Mouse (Mus musculus) embryo, embryonic 9.5 days (tissue): ENCODE data around the gene Accs.
A peak's percentile ranks its signal among the peaks of the same experiment; 100 is the strongest.

Experiments
- DNase-seq: peaks from one replicate; pipeline ENCODE4 v3.0.0-alpha.2; 2017; ENCODE audit errors: extremely low spot score

Accs gene

DNA sequence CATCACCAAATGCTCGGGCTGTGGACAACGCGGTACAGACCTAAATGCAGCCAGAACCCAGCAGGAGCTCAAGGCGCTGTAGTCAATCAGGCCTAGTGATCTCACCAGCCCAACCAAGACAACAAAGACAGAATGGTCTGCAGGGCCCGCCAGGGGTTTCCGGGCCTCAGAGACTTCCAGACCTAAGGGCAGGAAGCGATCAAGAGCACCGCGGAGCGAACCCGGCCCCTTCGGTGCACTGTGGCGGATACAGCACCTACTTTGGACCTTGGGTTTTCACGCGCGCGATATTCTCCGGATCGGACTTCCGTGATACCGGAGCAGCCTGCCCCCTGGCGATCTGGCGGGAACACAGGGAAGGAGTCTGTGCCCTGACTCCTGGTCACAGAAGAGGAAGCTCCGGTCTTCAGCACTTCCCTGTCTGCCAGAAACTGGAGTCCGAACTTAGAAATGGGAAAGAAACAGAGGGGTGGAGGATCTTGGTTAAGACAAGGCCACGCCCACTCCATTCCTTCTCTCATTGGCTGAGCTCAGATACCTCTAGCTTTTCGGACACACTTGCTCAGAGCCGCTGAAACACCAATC lies at the start of gene Accs:
Gene Accs (minus strand): TSS at position 439 of the 585 bp plus-strand sequence.
- peak; percentile 82 for DNase-seq

DNA sequence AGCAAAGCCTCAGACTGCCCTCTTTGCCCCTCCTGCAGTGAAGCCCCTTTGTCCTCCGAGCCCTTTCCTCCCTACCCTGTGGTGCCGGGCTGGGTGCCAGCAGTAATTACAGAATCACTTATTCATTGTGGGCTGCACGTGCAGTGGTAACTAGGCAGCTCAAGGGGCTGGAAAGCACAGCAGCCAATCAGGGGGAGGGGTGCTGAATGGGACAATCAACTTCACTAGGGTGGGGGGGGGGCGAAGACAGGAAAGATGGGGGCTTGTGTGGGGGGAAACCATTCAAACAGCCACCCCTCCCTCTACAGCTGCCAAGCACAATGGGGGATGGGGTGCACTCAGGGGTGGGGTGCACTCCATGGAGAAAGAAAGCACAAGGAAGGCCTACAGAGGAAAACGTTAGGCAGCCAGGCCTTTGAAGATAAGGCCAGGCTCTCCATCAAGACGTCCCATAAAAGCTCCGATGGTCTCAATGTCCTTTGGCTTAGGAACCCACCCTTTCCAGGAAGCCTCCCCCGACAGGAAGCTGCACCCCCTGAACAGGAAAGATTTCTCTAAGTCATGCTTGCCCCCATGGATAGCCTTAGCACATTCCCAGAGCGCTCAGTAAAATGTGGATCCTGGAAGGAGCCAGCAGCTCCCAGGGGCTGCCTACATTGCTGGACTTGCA lies 42.0 kb upstream of the Accs start:
- peak; percentile 27 for DNase-seq

DNA sequence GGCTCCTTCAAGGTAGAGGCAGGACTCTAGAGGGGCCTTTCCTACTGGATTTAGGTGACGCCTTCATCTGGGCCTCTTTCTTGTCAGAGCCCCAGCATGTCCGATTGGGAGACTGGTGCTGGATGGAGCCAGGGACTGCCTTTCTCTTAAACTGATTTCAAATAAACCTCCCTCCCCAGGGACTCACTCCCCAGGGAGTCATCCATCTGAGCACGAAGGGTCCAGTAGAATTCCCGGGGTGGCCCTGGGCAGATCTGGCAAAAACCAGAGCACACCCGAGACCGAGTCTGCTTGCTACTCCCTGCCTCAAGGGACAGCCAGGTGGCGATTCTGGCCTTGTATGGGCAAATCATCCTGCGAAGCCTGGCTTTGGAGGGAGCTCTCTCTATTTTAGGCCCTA lies 40.4 kb upstream of the Accs start:
- no peak for DNase-seq

DNA sequence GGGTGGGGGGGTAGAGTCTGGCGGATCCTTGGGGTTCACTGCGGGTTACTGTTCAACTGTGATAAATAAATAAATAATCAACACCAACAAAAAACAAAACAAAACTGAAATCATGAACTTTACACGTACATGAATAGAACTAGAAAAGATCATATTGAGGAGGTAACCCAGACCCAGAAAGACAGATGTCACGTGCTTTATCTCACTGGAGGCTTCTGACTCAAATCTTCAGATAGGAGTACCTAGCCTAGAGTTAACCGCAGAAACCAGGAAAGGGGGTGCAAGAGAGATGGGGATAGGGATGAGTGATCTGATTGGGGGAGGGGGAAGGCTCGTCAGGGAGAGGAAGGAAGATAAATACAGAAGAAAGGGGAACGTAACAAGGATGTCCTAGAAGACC lies 39.3 kb upstream of the Accs start:
- DNase-seq, result no peak

DNA sequence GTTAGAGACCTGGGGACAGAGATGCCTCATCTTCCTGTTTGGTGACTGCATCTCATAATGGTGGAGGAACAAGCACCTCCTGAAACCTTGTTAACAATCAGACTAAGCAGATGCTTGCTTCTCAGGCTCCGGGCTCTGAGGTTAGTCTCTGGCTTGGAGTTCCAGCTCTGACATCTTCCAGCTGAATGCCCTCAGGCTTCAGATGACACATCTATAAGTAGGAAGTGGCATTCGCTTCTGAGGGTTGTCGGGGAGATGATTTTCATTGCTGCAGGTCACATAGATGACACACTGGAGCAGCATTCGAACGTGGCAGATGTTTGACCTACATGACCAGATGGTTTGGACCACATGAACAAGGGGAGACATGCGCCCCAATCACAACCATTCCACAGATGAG lies 38.6 kb upstream of the Accs start:
- no peak for DNase-seq

DNA sequence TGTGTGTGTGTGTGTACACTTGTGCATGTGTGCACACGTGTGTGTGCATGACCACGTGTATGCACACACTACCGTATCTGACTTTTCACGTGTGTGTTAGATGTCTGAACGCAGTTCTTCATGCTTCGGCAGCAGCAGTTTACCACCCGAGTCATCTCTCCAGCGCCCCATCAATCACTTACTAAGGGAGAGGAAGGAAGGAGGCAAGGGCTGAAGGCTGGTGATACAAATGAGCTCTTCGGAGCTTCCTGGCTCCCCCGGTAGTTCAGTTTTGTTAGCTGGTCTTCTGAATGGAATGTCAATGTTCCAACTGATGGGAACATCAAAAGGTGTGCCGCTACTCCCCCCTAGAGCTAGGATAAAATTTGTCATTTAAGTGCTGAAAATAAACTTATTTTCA lies 37.5 kb upstream of the Accs start:
- DNase-seq, result no peak

DNA sequence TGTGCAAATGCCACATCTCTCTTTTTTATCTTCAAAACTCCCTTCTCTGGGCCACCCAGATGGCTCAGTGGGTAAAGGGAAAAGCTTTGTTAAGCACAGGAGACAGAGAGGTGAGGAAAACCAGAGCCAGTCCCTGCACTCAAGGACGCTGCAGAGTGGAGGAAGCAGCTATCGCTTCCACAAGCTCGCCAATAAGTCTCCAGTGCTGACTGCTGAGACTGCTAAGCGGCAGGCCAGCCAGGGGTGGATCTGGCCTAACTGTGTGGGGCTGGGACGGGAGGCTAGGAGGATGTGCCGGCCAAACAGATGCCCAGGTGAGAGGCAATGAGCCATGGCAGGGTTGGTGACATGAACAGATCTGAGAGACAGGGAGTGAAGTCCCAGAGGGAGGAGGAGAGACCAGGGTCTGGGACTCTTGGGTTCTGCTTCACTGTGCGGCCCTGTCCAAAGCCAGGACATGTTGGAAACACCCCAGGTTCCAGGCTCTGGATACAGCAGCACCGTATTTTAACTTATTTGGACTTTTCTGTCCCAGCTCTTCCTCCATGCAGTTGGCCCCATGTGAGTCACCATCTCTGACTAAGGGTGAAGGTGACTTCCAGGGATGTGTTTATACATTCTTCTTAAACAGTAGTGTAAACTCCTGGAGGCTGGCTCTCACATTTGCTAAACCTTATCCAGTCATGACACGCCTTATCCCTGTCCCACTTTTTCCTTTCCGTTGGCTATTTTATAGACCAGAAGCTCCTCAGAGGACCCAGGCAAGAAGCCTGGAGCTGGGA lies 36.5 kb upstream of the Accs start:
- no peak for DNase-seq

DNA sequence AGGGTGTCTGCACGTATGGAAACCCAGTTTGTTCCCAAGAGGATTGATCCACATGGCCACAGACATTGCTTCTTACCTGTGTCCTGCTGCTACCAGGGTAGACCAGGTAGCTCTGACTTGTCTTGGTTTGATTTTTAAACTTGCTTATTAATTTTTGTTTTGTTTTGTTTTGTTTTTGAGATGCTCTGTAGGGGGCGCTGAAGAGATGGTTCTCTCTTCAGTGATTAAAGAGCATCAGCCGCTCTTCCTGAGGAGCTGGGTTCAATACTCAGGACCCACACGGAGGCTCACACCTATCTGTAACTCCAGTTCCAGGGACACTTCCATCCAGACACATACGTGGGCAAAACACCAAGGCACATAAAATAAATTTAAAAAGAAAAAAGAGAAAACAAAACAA lies 33.3 kb upstream of the Accs start:
- no peak for DNase-seq

DNA sequence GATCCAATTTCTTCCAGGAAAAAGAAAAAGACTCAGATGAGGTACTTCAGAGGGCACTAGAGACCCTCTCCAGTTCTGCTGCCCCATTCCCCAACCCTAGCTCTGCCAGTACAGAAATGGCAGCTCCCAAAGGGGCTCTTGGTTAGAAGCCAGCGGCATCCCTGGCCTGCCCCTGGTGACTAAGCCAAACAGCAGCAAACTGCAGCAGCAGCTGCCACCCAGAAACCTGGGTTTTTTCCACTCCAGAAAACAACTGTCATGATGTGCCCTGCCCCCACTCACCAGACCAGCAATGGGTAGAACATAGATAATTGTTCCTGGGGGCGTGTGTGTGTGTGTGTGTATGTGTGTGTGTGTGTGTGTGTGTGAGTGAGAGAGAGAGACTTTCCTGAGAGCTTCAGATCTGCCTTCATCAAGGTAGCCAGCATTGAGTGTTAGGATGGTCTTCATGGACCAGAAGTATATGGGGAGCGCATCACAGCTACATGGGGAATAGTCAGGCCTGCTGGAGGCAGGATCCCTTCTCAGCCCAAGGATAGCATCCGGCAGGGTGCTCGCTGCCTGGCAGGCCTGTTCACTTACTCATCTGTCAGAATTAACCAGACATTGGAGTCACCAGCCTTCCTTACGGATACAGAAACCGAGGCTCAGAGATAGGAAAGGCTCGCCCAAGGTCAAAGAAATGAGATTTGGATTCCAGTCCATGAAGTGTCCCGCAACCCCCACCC lies 32.1 kb upstream of the Accs start:
- DNase-seq, result no peak

DNA sequence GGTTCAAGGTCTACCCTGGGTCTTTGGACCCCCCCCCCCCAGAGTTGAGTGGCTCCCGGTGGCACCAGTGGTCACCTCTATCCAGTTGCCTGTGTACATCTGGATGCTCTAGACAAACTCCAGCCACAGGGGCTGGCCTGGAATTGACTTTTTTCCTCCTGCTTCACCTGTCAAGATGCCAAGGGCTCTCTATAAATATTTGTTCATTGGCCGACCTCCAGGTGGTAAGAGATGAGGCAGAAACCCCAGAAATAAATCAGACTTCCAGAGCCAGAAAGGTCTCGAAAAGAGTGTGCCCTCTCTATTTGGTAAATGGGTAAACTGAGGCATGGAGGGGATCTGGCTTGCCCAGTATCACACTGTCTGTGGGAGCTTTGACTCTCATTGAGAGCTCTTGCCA lies 31.2 kb upstream of the Accs start:
- DNase-seq, result no peak

DNA sequence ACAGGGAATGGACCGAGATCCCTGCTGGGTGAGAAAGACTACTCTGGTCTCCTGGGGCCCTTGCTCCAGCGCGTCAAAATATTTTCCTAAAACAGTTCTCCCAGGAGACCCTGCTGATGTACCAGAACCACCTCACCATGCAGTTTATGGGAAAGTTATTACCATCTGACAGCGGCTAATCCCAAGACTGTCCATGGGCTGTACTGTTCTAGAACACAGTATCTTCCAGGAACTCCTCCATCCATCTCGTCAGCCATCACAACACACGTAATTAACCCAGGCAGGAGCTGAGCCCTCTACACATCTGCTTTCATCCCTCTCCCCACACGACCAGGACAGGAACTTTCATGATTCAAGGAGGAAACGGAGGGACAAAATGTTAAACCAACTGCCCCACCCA lies 30.7 kb upstream of the Accs start:
- DNase-seq, result no peak

DNA sequence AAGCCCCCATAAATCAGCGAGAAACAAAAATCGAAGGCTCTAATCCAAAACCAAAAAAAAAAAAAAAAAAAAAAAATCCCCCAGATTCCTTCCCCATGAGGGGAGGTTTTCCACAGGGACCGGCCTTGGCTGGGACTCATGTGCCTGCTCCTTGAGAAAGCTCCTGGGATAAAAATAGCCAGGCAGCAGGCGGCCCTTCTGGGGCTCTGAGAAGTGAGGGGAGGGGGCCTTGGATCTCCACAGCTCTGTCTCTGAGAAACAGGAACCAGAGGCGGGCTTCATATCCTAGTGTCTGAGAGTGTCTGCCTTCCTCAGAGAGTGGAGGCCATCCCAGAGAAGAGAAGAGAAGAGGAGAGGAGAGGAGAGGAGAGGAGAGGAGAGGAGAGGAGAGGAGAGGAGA lies 27.3 kb upstream of the Accs start:
- DNase-seq, result no peak

DNA sequence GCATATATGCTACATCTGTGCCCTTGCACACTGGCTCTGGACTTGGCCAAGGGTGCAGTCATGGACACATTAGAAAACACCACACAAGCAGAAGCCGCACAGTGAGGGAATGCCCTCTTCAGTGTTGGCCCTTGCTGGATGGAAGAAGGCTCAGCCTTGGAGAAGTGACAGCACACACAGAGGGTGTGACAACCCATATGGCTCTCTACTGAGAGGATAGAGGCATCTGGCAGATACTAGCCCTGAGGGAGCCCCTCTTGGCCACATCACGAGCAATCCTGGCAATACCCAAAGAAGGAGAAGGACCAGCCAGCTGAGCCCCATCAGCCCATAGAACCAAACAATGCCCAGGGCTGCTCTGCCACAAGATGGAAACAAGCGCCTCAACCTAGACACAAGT lies 24.9 kb upstream of the Accs start:
- DNase-seq, result no peak

DNA sequence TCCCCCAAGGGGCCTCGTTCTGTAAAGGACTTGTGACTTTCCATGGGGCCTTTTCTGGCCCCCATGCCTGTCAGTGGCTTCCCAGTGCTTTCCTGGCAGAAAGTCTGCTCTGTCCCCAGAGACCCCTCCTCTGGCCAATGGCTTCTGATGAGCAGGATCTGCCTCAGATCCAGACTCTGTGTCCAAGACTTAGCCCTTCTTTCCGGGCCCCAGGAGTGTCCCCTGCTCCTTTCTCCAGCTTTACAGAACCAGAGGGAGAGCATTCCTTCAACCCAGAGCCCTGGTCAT lies 24.4 kb upstream of the Accs start:
- DNase-seq, result no peak

DNA sequence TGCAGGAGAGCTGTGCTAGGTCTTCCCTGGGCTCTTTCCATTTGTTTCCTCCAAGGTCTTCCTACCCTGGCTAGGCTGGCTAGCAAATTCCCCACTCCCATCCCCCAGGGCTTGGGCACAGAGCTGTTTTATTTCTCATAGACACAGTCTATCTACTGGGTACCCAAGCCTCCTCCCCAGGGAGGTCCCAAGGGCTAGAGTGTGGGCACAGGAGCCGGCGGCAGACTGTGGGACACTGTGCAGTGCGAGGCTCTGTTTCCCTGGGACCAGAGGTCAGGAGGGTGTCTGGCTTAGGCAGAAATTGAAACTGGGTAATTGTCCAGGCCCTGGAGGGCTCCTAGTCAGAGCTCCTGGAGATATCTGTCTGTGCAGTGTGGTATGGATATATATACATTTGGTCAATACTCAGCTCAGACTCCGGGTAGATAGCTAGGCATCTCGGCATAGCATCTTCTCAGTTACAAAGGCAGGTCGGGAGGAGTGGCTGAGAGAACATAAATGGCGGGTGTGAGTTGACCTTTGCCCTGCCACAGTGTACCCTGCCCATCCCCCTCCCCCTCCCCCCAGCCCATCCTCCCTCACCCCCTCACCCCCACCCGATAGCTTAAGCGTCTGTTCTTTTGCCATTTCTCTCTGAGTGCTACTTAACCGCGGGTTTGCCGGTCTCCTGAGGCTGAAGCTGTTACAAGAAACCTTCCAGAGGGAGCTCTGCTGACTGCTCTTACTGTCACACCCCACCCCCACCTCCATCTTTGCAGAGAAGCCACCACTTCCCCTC lies 23.9 kb upstream of the Accs start:
- DNase-seq, result peak; percentile 42

DNA sequence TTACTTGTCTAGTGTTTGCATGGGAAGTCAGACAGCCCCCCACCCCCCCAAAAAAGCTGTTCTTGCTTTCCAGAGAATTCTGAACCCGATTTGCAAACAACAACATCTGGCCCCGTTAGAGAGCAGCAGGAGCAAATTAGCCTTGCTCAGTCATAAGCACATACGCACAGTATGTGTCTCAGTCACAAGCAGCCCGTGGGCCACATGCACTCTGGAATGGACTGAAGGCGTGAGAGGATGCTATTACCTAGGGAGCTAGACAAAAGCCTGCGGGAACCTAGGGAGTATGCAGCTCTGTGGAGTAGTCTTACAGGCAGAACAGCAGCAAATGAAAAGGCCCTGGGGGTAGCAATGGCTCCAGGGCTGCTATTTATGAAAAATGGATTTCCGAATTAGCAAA lies 22.5 kb upstream of the Accs start:
- DNase-seq, result no peak

DNA sequence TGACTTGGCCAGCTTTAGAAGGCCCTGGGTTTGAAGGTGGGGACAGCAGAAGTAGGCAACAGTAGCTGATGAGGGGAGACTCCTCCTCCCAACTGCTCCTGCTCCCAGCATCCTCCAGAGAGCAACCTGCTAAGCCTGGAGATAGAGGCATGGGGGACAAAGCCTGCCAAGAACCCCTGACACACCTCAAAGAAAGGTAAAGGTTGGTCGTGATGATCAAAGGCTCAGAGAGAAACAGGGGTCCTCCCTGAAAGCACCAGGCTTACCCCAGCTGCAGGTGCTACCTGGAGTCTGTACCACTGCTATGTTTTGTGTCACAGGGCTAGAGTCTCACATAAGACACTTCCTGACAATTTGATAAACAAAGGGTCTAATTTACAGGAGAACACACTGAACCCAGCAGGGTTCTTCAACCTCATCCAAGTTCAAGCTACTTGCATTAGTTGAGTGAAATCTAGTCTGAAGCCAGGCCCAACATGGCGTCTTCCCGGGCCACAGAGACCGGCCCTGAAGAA lies 21.7 kb upstream of the Accs start:
- no peak for DNase-seq

DNA sequence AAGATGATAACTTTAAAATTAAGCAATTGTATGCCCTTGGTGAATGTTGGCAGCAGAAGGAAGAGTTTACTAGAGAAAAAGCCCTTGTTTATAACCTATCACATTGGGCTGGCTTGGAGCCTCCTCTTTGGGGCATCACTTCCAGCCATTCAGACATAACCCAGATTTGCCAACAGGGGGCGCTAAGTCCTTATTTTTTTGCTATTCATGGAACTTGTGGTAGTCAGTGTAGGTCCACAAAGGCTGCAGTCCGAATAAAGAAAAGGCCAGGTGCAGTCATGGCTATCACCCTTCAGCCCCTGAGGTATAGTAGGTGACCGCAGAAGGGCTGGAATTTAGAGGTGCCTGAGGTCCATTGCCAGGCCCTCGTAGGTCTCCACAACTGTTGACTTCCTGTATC lies 21.1 kb upstream of the Accs start:
- peak; percentile 73 for DNase-seq

DNA sequence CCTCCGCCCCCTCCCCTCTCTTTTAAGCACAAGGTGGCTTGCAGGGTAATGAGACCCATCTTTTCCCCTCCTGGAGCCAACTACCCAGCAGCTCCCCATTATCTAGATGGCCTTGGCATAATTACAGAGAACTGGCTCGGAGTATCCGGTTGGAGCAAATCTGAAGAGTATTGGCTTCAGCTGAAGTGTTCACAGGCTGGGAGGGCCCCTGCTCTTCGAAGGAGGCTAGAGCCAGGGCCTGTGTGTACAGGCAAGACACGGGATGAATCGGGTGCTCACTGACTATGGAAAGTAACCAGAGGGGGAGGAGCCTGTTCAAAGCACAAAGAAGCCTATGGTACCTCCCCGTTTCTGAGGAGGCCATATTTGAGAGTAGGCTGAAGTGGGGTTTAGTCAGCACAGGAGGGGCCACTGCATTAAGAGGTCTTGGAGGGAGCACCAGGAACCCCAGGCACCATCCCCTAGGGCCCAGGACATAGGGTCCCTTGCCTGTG lies 19.4 kb upstream of the Accs start, which contains the start of gene Accsl:
Gene Accsl (minus strand): TSS at position 51 of the 494 bp plus-strand sequence.
- no peak for DNase-seq

DNA sequence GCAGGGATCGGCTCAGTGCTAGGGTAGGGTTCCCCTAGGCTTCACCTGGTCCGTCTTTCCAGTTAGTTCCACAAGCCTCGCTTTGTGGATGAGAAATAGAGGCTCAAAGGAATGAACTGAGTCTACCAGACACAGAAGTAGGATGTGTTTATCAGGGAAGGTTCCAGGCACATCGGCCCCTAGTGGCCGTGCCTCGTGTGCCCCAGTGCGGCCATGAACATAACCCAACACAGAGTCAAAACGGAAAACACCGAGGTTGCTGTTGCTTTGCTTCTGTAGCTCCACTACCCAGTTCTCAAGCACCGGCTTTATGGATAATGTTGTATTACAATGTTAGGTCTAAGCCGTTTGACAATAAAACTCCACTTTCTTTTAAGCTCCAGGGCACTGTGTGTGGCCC lies 18.8 kb upstream of the Accs start:
- no peak for DNase-seq

DNA sequence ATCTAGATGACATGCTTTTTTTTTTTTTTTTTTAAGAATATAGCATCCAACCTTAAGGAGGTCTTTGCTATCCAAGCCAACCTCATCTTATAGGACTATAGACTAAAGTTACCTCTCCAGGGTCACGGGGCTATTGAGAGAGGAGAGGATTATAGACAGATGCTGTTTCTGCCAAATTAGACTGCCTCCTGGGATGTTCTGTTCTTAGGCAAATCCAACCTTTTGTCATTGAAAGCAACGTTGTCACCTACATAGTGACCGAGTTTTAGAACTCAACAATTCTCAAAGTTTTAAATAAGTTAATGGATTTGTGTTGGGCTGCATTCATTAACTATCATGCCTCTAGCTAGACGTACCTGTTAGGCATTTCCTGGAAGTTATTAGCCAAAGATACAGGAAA lies 13.5 kb upstream of the Accs start:
- no peak for DNase-seq

DNA sequence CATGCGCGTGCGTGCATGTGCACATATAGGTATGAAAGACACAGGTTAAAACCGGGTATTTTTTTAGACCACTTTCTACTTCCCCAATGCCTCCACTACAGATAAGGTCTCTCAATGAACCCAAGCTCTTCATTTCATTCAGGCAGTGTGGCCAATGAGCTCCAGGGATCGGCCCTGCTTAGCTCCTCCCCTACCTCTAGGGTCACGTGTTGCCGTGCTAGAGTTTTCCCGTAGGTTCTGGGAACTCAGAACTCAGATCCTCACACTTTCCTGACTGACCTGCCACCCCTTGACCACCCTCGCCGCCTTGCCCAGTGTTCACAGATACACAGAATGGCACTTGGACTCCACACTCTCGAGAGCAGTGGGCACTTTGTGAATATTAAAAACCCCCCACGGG lies 9.1 kb upstream of the Accs start:
- DNase-seq, result no peak
